Mouse (Mus musculus): ENCODE results near the gene Enox1. TPM values are rescaled to one million over a fixed set of nuclear protein-coding genes. Genes with fewer than 3 reads are reported as not detected.
"Not testable (repeated sequence)": the region's sequence is repeated elsewhere in the genome, so short reads cannot be mapped to it uniquely, and the experiment has no call there.

Enox1 gene
- total RNA-seq, 2 experiments from 2014 or later = 59.2 to 70.2 TPM

DNA sequence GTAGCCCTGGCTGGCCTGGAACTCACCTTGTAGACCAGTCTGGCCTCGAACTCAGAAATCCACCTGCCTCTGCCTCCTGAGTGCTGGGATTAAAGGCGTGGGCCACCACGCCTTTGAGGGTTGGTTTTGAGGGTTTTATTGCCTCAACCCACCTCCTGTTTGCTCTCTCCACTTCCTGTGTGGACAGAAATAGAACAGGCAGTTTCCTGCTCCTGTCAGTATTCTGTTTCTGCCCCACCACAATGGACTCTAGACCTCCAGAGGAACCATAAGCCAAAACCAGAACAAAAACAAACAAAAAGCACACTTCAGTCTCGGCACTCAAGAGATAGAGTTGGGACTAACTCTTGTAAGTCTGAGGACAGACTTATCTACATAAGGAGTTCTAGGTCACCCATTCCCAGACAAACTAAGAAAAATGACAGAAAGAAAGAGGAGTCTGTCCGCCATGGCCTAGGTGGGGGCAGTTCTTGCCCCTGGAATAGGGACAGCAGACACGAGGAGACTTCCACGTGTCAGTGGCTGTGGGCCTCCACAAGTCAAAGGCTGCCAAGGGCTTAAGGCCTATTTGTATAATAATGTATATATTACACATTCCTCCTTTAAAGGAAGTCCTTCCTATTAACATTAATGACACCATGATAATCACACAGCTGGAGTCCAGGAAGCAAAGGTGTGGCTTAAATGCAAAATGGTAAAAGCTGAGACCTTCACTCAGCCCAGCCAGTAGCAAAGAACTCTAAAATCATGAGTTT is 362.6 kb downstream of the Enox1 start:
- DNase-seq = no peak

DNA sequence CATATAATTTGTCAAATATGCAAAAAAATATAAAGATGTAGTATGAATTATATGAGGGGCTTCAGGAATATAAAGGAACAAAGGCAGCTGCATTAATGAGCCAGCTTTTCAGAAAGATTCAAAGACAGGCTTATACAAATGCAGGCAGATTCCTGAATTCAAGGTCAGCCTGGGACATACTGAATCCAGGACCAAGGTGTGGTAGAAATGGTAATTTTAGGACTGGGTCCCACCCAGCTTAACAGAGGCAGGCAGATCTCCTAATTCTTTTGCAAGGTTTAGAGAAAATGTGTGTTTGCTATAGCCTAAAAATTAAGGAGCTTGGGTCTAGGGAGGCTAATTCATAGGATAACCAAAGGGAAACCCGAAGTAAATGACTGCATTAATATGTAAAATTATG is 363.1 kb downstream of the Enox1 start:
- no peak for DNase-seq

DNA sequence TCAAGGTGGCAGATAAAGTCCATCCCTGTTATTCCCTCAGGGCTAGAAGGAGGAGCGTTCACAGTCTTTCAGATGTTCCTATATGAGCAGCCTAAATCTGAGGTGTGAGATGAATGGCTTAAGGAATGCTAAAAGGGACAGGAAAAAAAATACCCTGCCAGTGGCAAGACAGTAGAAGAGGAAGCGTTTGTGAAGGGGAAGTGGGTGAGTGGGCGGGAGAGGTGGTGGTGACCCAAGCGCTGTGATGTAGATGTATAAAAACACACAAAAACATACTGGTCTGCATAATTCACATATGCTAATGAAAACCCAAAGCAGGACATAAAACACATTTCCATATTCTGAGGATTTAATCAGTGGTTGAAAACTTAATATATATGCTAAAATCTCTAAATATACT is 367.7 kb downstream of the Enox1 start:
- DNase-seq = no peak

DNA sequence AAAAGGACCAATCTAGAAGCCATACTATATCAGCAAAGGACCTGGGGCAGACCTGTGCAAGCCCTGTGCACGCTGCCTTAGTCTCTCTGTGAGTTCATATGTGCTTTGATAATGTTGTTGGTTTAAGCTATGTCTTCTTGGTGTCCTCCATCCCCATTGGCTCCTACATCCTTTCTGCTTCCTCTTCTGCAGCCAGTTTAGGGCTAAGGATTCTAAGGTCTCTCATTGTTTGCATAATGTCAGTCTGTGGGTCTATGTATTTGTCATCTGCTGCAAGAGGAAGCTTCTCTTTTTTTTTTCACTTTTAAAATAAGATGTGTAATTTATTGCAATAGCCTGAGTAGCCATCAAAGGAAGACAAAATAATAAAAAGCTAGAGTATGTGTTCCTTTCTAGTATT is 369.7 kb downstream of the Enox1 start:
- no peak for DNase-seq

DNA sequence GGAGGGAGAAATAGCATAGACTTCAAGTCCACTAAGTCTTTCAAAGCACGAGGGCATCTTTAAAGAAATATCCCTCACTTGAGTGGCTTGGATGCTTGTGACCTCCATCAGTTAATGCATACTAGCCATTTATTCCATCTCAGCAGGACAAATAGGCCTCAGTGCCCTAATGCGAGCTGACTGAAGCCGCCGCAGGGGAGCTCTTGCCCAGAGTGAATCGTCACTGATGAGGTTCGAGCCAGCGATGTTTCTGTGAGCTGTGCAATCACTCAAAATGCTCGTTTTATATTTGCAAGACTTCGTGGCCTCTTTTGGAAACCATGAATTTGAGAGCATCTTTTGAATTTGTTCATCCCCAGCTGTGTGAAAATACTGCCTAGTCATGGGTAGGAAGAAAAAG is 372.6 kb downstream of the Enox1 start:
- DNase-seq = no peak

DNA sequence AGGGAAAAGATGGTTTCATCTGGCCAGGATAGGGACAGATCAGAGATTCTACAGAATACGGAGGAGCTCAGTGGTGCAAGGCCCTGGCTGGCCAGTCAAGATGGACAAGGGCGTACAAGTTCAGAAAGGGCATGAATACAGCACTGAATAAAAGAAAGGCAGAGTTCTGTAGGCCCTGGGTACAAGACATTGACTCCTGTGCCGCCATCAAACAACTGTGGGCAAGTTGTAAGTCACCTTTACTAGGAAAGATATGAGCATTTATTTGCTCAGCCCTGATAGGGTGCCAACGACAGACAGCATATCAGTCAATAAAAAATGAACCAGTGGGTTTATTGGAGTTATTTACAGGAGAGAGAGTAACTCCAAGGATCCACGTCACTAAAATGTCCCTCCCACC is 373.1 kb downstream of the Enox1 start:
- no peak for DNase-seq

DNA sequence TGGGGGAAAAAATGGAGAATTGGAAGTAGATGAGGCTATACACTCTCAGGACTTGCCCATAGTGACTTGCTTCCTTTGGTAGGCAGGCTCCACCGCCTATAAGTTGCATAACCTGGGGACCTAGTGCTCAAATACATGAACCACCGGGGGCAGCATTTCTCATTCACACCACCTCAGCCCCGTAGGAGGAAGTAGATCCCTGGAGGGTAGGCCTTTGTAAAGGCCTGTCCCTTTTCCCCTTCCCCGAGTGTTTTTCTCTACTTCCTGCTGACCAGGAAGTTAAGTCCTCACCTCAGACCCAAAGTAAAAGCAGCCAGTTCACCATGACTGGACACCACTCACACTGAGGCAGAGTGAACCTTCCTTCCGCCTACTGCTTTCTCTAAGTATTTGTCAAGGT is 377.1 kb downstream of the Enox1 start:
- DNase-seq = no peak

DNA sequence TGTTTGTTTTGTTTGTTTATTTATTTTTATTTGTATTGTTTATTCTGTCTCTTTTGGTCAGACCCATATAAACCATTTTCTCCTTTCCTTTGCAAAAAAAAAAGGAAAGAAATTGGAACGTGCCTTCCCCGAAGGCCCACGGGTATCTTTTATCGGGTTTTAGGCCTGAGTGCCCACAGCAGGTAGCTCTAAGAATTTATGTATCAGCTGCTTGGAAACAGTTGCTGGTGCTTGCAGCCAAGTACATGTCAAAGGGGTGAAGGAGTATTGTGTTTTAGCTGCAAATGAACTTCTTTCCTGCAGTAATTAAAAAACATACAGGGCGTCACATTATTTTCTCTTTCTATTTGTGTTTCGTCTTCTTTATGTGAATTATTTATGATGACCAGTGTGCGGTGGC is 377.6 kb downstream of the Enox1 start:
- DNase-seq = no peak

DNA sequence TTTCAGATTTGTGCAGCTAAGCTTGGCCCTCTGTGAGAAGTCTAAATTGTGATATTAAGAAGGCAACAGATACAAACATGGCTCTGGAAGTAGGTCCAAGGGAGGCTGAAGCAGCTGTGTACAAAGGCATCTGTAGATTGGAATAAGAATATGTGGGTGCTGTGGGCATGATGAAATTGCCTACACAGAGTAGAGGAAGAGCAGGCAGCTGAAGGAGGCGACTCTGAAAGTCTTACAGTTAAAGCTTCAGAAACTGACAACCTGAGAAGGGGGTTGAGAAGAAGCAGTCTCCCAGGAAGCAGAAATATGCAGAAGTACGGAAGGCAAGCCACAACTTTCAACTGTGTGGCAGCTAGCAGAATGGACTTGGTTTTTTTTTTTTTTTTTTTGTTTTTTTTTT is 380.0 kb downstream of the Enox1 start:
- no peak for DNase-seq

DNA sequence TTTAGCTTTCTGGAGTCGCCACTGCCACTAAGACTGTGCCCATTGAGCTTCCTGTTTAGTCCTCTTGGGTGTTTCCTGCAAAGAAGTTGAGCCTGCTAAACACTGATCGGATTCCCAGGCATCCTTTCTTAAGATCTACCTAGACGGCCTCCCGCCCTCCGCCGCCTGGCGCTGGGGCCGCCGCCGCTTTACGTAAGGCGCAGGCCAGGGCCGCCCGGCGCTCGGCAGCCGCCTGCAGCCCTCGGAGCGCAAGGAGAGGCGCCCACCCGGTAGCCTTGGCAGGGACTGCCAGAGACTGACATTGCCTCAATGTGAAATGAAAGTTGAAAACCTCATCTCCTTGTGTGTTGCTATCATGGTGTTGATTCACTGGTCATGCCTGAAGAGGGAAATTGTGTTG is 383.0 kb downstream of the Enox1 start:
- DNase-seq = not testable (repeated sequence)

DNA sequence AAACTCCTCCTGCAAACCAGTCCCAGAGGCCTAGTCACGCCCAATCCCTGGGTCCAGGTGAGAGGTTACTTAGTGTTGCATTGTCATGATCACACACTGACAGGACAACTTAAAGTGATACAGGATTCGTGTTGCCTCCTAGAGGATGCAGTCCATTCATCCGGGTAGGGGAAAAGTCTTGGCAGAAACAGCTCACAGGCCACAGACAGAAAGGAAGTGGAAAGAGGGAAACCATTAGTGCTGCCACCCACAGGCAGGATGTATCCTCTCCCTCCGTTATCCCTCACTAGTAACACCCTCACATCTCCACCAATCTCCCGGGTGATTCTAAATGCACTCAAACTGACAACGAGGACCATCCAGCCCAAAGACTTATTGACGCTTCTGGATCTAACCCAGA is 385.4 kb downstream of the Enox1 start:
- no peak for DNase-seq

DNA sequence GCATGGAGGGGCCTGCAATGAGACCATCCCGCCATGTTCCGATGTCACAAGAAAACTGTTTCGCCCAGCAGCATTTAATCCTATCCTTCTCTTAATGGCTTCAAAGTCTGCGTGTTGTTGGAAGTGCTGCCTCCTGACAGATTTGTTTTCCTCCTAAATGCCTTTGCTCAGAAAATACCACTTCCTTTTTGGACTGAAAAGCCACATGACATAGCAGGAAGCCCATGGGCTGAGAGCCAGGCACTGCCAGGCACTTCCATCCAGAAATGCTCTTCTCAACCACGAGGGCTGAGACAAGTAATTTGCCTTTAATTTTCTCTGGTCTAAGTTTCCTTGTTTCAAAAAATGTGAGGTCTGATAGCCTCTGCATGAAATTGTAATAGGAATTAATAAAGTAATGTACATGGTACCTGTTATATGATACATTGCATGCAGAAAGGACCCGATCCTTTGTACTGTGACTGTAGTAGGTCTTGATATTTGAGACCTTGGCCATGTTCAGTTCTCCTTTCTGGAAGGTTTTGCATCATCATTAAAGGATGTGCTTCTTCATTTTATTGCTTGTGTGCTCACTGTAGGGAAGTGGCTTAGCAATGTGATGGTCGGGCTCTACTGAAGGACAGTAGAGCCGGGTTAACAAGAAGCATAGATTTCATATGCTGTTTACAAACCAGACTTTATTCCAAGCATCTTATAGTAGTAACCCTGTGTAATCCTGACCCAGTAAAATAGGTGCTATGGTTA is 390.1 kb downstream of the Enox1 start:
- no peak for DNase-seq

DNA sequence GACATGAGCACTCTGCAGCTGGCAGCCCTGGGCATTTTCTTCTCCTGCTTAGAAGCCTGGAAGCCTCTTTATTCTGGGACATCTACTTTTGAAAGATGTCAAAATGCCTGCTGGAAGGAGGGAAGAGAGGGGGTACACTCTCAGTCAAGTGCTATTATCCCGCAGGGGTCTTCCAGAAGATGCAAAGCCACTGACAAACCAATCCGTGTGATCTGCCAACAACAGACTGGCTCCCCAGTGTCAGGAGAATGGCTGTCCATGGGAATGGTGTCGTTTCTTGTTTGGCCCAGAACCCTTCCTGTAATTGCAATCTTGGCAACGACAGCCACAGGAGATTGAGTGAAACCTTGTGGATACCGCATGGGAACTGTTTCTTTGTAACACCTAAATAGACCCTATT is 390.8 kb downstream of the Enox1 start:
- DNase-seq = no peak

DNA sequence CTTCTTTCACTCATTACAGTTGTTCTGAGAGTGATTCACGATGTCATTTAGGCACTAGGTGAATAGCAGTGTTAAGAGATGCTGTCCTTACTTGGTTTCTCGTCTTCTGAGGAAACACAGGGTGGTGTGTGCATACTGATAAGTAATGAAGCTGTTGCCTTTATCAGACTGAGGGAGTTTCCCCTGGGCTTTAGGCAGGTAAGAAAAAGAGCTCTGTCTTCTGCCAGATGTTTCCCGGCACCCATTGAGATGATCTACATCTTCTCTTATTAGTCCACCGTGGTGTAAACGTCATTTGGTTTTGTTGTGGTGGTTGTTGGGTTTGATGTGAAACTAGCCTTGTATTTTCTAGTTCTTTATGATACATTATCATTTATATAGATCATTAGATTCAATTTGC is 392.4 kb downstream of the Enox1 start:
- DNase-seq = no peak

DNA sequence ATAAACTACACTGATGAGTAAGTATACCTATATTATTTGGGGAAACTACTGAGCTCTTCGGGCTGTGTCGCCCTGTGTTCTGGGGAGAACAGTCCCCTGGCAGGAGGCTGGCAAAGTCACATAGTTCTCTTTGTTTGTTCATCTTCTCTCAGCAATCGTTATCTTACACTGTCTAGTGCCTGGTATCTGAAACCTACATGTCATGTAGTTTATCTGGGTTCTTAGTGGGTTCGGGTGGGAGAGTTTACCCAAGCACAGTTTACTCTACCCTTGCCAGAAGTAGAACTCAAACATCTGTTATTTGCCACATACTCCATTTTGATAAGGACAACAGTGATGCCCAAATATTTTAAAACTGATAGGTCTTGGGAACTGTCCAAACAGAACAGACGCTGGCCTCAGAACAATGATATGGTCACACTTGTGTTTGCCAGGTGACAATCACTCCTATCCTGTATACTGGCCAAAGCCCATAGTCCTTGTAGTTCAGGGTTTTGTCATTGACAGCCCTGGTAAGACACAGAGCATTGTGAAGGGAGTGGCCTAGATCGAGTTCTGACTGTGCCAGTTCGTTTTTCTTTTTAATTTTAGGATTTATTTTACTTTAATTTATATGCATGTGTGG is 401.0 kb downstream of the Enox1 start:
- no peak for DNase-seq

DNA sequence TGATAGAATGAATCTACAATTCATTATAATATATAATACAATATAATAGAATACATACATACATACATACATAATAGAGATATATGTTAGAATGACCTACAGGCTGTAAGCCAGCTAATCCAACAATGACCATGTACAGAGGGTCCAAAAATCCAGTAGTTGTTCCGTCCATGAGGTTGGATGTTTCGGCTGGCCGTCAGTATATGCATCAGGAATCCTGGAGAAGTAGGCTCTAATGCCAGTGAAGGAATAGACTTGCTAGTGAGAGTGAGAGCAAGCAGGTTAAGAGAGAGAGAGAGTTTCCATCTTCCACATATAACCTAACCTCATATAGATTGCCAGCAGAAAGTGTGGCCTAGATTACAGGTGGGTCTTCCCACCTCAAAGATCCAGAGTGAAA is 402.3 kb downstream of the Enox1 start:
- DNase-seq = no peak

DNA sequence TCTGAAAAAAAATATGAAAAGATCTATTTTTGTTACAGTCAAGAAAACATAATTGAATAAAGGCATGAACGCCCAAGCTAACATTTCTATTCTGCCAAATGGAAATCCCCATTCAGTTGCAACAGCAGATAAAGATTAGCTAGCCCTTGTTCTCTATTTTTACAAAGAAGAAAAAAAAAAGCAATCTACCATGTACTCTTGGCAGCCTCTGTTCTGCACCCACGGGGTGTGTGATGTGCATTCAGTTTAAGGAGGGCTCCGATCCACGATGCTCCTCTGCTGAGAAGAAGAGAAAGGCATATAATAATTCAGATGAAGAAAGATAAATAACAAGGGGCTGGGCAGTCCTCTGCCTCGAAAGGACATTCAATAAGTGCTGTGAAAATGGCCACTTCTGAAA is 403.2 kb downstream of the Enox1 start:
- no peak for DNase-seq

DNA sequence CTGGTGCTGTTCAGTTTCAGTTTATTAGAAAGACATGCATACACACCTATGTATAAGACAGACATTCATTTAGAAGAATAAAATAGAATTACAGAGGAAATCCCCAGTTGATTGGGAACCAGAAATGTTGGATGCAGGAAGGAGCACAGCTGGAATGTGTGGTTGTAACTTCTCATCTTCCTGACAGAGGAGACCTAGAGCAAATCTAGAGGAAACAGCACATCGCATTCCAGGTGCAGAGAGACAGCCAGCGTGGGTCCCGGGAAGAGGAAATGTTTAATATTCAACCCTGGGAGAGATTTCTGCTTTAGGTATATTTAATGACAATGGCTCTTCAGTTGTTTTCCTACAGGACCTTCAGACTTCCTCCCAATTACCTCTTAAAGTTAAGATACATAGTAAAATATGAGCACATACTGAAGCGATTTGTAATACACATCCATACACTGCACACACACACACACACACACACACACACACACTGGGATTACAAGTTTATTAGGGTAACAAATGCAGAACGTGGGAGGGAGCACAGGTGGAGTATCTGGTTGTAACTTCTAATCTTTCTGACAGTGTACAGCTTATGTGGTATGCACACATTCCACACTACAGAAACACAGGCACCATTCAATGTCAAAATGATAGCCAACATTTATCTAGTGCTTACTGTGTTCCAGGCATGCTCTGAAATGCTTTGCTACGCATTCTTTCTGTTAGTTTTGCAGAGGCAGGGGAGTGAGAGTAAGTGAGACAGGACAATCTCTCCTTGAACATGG is 405.4 kb downstream of the Enox1 start:
- no peak for DNase-seq

DNA sequence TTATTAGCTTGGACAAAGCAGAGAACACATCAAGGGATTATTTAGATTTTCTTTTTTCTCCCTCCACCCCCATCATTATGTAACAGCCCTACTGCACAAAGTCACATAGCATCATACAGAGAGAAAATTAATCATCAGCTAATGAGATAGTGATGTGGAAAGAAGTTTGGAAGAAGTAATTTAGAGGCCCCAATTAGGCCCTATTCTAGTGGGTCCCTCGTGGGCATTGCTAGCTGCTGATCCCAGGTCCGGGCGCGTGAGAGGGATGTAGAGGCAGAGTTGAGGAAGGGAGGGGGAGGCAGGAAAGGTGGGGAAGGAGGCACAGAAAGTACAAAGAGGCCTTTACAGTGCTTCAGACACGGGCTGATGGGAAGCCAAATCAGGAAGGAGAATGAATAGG is 407.4 kb downstream of the Enox1 start:
- no peak for DNase-seq

DNA sequence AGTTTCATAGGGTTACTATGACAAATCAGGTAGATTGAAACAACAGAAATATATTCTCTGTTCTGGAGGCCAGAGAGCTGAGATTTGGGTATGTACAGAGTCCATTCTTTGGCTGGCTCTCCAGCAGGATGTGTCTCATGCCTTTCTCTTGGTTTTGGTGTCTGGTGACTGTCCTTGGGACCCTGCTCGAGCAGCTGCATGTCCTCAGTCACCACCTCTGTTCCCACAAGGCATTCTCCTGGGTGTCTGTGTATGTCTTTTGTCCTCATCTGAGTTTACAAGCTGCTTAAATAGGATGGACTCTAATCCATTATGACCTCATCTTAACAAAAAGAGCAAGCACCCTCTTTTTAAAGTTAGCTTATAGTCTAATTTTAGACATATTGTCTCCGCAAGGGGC is 410.6 kb downstream of the Enox1 start:
- no peak for DNase-seq

DNA sequence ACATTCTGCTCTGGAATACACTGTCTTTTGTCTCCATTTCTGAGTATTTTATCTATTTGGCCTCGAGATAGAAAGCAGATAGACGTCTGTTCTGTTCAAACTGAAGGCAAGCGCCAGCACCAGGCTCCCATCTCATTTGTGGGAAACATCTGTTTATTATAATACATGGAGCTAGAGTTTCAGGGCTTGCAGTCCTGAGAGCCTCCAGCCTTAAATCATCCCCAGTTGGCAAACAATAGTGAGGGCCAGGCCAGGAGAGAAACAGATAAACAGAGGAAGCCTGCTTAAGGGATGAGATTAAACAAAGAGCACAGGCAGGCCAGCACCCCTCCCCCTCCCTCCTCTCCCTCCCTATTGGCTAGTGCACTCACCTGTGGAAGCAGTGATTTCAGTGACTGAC is 417.9 kb downstream of the Enox1 start:
- DNase-seq = no peak

DNA sequence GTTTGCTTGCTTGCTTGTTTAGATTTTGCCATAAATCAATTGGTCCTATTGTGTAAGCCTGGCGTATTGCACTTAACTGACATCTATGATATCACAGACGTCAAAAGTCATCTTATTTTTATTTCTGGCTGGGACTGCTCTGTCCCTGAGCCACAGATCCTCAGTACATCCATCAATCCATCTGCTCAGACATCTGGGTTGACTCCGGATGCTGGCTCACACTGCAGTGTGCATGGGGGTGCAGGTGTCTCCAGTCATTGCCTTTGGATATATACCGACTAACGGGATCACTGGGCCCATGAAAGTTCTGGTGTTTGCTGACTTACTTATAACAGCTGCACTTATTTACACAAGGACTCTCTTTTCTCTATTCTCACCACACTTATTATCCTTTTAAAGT is 419.8 kb downstream of the Enox1 start:
- DNase-seq = no peak

Data from layer of hippocampus, postnatal 36 days (tissue).